Mouse (Mus musculus) embryonic facial prominence, embryonic 12.5 days (tissue): ENCODE data around the gene Rps15. TPM values are rescaled to one million over a fixed set of nuclear protein-coding genes. Genes with fewer than 3 reads are reported as not detected.

Source experiments
- ATAC-seq: fragments of 200-750 bp; cut with Nextera tagmentation; 2 replicates; pipeline ENCODE4 v1.8.0; 2017; ENCODE audit not compliant: insufficient number of reproducible peaks, insufficient read depth, low FRiP score, low TSS enrichment
- H3K27ac ChIP-seq: fragments of 300-500 bp; sonication (generic); 2 replicates; pipeline ENCODE4 v1.5.1; 2016; ENCODE audit warnings: mild to moderate bottlenecking
- H3K27me3 ChIP-seq: fragments of 300-500 bp; sonication (generic); 2 replicates; pipeline ENCODE4 v1.6.1; 2016; ENCODE audit warnings: mild to moderate bottlenecking, moderate library complexity
- H3K36me3 ChIP-seq: fragments of 300-500 bp; sonication (generic); 2 replicates; pipeline ENCODE4 v1.6.1; 2016; ENCODE audit warnings: mild to moderate bottlenecking
- H3K4me1 ChIP-seq: fragments of 300-500 bp; sonication (generic); 2 replicates; pipeline ENCODE4 v1.6.1; 2016
- H3K4me2 ChIP-seq: fragments of 300-500 bp; sonication (generic); replicated peaks from 2 replicates; pipeline ENCODE4 v1.6.1; 2016; ENCODE audit warnings: mild to moderate bottlenecking, moderate library complexity
- H3K4me3 ChIP-seq: fragments of 300-500 bp; sonication (generic); 2 replicates; pipeline ENCODE4 v1.5.1; 2016; ENCODE audit warnings: mild to moderate bottlenecking
- H3K9ac ChIP-seq: fragments of 300-500 bp; sonication (generic); 2 replicates; pipeline ENCODE4 v1.6.1; 2016; ENCODE audit warnings: mild to moderate bottlenecking, moderate library complexity
- H3K9me3 ChIP-seq: fragments of 300-500 bp; sonication (generic); 2 replicates; pipeline ENCODE4 v1.6.1; 2016; ENCODE audit warnings: mild to moderate bottlenecking, moderate library complexity
- whole genome bisulfite sequencing: fragments of 180-500 bp; shearing (Covaris S2); methylation state at CpG from one replicate; pipeline ENCODE4 v1.1.7; 2016; 5-methylcytosine and 5-hydroxymethylcytosine counted together
- microRNA-seq: library from miRNA; unstranded; fragments of <30 nt; microRNA quantifications from one replicate; pipeline ENCODE4, GENCODE M21; 2017
- polyA plus RNA-seq: library from polyadenylated mRNA; unstranded; fragments of >200 nt; fragmentation: Nextera tagmentation; extraction: Ambion mirVana; gene quantifications from 2 replicates; pipeline ENCODE4 v1.2.1, GENCODE M21; 2016

Rps15 gene
- polyA plus RNA-seq, 1 experiment from 2014 or later = 851 TPM

DNA sequence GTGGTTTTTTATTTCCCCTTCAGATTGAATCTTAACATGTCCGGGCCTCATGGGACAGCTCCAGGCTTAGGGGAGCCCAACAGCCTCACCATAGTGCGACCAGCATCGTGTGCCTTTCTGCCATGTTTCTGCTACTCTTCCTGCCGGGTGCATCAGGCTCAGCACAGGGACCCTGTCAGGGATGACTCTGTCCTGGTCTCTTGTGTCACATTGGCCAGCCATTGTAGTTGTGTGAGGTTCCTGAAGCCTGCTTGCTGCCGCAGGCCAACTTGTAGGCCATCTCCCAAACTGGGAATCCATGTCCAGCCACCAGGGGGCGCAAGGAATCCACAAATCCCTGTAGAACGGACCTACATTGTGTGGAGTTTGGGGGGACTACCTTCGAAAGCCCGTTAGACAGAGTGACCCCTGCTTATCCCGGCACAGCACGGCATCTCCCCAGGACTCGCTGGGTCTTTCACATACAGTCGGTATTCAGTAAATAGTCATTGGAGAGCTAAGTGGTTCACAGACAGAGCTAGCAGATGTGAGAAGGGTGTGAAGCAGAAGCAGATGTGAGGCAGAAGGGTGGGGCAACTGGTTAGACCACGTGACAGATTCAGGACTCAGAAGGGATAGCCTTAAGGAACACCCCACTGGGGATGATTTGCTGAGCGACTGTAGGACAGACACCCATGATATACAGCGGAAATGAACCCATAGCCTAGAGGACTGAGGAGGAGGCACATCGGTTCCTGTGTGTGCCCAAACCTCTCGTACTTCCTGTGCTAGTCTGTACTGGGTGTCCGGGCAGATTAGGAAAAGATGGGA is 47.9 kb downstream of the Rps15 start:
- peaks cover 22% of the 10 kb centered on the region for H3K4me1 ChIP-seq
- no peak for ATAC-seq
- H3K4me3 ChIP-seq = no peak overlapping the region
- H3K9ac ChIP-seq = no peak overlapping the region
- peaks cover 50% of the 10 kb centered on the region for H3K27me3 ChIP-seq
- WGBS = 20% methylated on average over 19 of the region's 19 CpGs
- no peak overlapping the region for H3K27ac ChIP-seq
- H3K9me3 ChIP-seq = no peaks in the 10 kb centered on the region
- H3K4me2 ChIP-seq = 0 out of 2 replicates have a peak overlapping the region, but pooled peaks have one; percentile 20
- no peaks in the 10 kb centered on the region for H3K36me3 ChIP-seq

DNA sequence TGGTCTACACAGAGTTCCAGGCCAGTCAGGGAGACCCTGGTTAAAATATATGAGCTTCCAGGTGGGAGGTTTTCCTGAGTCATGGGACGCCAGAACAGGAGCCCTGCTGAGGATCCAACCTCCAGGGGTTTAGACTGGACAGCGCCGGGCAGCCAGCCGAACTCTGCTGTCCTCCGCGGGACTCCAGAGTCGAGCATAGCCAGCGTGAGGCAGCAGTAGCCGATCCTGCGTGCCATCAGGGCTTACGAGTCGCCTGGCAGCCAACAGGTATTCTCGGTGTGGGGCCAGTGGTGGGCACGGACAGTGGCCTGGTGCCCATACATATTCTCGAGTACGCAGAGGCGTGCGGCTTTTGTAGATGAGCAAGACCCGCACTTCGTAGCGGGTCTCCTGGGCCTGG is 48.8 kb downstream of the Rps15 start:
- Histone ChIP-seq H3K4me1 (peaks cover 23% of the 10 kb centered on the region), H3K36me3 (no peaks in the 10 kb centered on the region), H3K4me2 (no peak overlapping the region), H3K9ac (no peak overlapping the region), H3K27ac (no peak overlapping the region), H3K9me3 (no peaks in the 10 kb centered on the region), H3K4me3 (no peak overlapping the region), H3K27me3 (peaks cover 59% of the 10 kb centered on the region)
- ATAC-seq = no peak
- WGBS = 8% methylated on average over 21 of the region's 21 CpGs

DNA sequence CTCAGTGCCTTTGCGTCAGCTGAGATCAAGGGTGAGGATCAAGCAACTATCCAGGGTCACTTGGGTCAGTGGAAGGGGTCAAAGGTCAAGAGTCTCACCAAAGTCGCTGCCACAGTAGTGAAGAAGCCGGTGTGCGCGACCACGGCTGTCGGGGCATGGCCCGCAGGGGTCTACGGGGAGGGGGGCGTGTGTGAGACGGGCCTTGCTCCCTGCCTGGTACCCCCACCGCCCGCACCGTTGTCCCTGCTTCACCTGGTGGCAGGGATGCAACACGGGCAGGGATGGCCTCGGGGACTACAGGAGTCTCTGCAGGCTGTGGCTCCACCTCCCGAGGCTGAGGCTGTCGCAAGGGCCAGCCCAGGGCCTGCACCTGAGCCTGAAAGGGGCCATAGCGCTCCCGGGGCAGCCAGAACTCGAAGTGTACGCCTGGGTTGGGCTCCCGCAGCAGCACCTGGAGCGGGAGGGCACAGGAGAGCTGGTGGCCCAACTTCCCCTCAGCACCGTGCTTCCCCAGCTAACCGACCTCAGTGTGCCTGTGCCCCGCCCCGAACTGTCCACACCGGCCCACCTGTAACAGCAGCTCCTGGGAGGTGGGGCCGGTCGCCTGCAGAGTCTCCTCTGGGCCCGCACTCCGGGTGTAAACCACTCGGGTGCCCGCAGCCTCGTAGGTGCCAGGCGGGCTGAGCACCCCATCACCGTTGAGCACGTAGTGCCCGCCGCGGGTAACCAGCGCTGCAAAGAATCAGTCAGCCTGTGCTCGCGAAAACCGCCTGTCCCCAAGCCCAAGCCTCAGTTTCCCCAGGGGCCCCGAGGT is 49.4 kb downstream of the Rps15 start:
- H3K4me1 ChIP-seq = peaks cover 23% of the 10 kb centered on the region
- no peaks in the 10 kb centered on the region for H3K36me3 ChIP-seq
- H3K27ac ChIP-seq = no peak overlapping the region
- no peak overlapping the region for H3K9ac ChIP-seq
- H3K4me2 ChIP-seq = peak overlapping the region; percentile 53
- no peak for ATAC-seq
- peaks cover 64% of the 10 kb centered on the region for H3K27me3 ChIP-seq
- H3K4me3 ChIP-seq = peak overlapping the region; percentile 34
- H3K9me3 ChIP-seq = no peaks in the 10 kb centered on the region
- 2% methylated on average over 47 of the region's 47 CpGs for WGBS

DNA sequence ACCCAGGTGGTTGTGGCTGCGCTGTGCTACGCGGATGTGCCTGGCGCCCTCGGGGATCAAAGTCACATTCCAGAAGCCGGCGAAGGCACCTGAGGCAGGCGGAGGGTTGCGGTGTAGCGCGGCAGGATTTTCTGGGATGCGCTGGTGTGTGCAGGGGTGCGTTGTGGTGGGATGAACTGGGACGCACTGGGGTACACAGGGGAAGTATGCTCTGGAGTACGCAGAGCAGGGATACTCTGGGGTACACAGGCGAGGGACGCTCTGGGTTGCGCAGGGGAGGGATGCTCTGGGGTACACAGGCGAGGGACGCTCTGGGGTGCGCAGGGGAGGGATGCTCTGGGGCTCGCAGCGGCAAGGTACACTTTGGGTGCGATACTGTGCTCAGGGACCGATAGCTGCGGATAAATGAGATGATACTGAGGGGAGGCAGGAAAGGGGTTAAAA is 50.1 kb downstream of the Rps15 start:
- Histone ChIP-seq H3K9me3 (no peaks in the 10 kb centered on the region), H3K27me3 (peaks cover 70% of the 10 kb centered on the region), H3K36me3 (no peaks in the 10 kb centered on the region), H3K4me3 (peak overlapping the region; percentile 34), H3K9ac (no peak overlapping the region), H3K4me2 (peak overlapping the region; percentile 53), H3K4me1 (peaks cover 23% of the 10 kb centered on the region), H3K27ac (no peak overlapping the region)
- under 1% methylated on average over 26 of the region's 26 CpGs for WGBS
- peak; percentile 22; the same call in 1 of the 2 replicates for ATAC-seq

DNA sequence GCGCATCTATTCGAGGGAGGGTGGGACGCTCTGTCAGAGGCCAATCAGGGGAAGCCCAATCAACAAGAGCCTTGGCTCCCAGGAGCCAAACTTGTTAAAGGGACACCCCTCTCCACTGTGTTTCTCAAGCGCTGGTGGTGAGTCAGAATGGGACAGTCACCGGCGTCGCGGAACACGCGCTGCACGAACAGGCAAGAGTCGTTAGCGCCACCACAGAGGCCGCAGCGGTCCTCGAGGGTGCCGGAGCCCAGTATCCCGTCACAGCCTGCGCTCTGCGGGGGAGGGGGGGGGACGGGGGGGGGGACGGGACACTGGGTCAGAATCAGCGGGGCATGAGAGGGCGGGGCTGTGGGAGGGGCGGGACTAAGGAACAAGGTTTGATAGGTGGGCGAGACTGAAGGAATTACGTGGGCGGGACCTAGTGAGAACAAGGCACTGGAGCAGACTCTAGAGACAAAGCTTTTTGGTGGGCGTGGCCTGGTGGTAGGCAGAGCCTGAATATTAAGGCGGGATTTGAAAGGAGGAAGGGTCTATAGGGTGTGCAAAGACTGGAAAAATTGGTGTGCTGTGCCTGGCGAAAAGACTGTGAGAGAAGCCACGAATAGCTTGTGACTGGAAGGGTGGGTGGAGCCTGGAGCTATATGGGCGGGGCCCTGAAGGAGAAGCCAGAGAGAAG is 50.6 kb downstream of the Rps15 start:
- Histone ChIP-seq H3K36me3 (no peaks in the 10 kb centered on the region), H3K4me3 (peak overlapping the region; percentile 34), H3K27ac (no peak overlapping the region), H3K9ac (no peak overlapping the region), H3K27me3 (peaks cover 76% of the 10 kb centered on the region), H3K4me2 (peak overlapping the region; percentile 53), H3K9me3 (no peaks in the 10 kb centered on the region), H3K4me1 (peaks cover 25% of the 10 kb centered on the region)
- peak; percentile 68 for ATAC-seq
- WGBS = 2% methylated on average over 32 of the region's 33 CpGs

DNA sequence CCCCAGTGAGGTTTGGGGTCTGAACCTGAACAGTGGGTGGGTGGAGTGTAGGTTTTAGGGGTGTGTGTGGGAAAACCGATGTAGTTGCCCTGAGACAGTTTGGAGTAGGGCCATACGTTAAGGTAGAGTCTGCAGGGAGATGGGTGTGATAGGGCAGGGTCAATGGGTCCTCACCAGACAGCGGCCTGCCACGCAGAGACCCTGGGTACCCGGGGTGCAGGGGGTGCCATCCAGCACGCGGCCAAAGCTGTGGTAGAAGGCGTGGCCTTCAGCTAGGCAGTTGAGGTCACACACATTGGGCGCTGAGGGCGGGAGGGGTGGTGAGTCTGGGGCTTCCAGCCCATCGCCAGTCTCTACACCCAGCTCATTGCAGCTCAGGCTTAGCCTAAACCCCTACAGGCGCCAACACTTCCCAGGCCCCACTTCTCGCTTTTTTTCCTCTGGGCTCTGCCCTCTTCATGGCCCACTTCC is 51.2 kb downstream of the Rps15 start:
- Histone ChIP-seq H3K36me3 (no peaks in the 10 kb centered on the region), H3K9ac (no peak overlapping the region), H3K9me3 (no peaks in the 10 kb centered on the region), H3K4me2 (peak overlapping the region; percentile 53), H3K4me1 (peaks cover 31% of the 10 kb centered on the region), H3K27ac (no peak overlapping the region), H3K4me3 (peak overlapping the region; percentile 34), H3K27me3 (peaks cover 81% of the 10 kb centered on the region)
- WGBS = 26% methylated on average over 13 of the region's 13 CpGs
- ATAC-seq = 0 out of 2 replicates have a peak, but pooled peaks have one; percentile 9

Small RNA genes within 50 kb of the gene (microRNA-seq; reads per million reads assigned to microRNA genes)
- gene Mir6911 = 0.73 reads per million

Other genes with a start within 250 kb of the Rps15 start
- gene Gpx4, start 245.3 kb upstream of the Rps15 start, polyA plus RNA-seq = 475 and 505 TPM in 2 replicates
- 15.2 and 16.1 TPM in 2 replicates for gene Sbno2, start 186.9 kb upstream of the Rps15 start, polyA plus RNA-seq
- 17.2 and 18.5 TPM in 2 replicates for gene Stk11, start 176.7 kb upstream of the Rps15 start, polyA plus RNA-seq
- gene Atp5d, start 153.8 kb upstream of the Rps15 start, polyA plus RNA-seq = 457 and 481 TPM in 2 replicates
- 8.4 and 8.5 TPM in 2 replicates for gene Cbarp, start 151.6 kb upstream of the Rps15 start, polyA plus RNA-seq
- 33.4 and 35.1 TPM in 2 replicates for gene Midn, start 144.2 kb upstream of the Rps15 start, polyA plus RNA-seq
- gene Cirbp, start 126.5 kb upstream of the Rps15 start, polyA plus RNA-seq = 151 and 159 TPM in 2 replicates
- gene 1600002K03Rik, start 119.5 kb upstream of the Rps15 start, polyA plus RNA-seq = 11.6 and 13.0 TPM in 2 replicates
- 55.8 and 56.9 TPM in 2 replicates for gene Efna2, start 113.0 kb upstream of the Rps15 start, polyA plus RNA-seq
- gene Mum1, start 66.0 kb upstream of the Rps15 start, polyA plus RNA-seq = 85.1 and 93.4 TPM in 2 replicates
- gene Ndufs7, start 43.3 kb upstream of the Rps15 start, polyA plus RNA-seq = 260 and 269 TPM in 2 replicates
- 33.8 and 38.6 TPM in 2 replicates for gene Gamt, start 31.4 kb upstream of the Rps15 start, polyA plus RNA-seq
- 70.7 and 71.8 TPM in 2 replicates for gene Dazap1, start 31.0 kb upstream of the Rps15 start, polyA plus RNA-seq
- gene Apc2, start 3.5 kb downstream of the Rps15 start, polyA plus RNA-seq = 18.3 and 21.7 TPM in 2 replicates
- 50.0 and 50.3 TPM in 2 replicates for gene 2310011J03Rik, start 28.1 kb downstream of the Rps15 start, polyA plus RNA-seq
- 4.5 and 5.1 TPM in 2 replicates for gene Pcsk4, start 37.0 kb downstream of the Rps15 start, polyA plus RNA-seq
- gene Reep6, start 37.5 kb downstream of the Rps15 start, polyA plus RNA-seq = 4.2 and 5.7 TPM in 2 replicates
- gene Adamtsl5, start 56.0 kb downstream of the Rps15 start, polyA plus RNA-seq = 1.0 and 2.2 TPM in 2 replicates
- 0.87 and 1.2 TPM in 2 replicates for gene Plk5, start 64.0 kb downstream of the Rps15 start, polyA plus RNA-seq
- 13.1 and 14.9 TPM in 2 replicates for gene Mex3d, start 95.2 kb downstream of the Rps15 start, polyA plus RNA-seq
- 332 and 349 TPM in 2 replicates for gene Mbd3, start 107.1 kb downstream of the Rps15 start, polyA plus RNA-seq
- gene Uqcr11, start 114.4 kb downstream of the Rps15 start, polyA plus RNA-seq = 403 and 464 TPM in 2 replicates
- 251 and 258 TPM in 2 replicates for gene Tcf3, start 141.2 kb downstream of the Rps15 start, polyA plus RNA-seq
- gene Onecut3, start 202.4 kb downstream of the Rps15 start, polyA plus RNA-seq = 0.10 and 0.13 TPM in 2 replicates
- gene Atp8b3, start 246.7 kb downstream of the Rps15 start, polyA plus RNA-seq = 0.19 and 0.23 TPM in 2 replicates